Mouse (Mus musculus): ENCODE results near the gene 9130230L23Rik. TPM values are rescaled to one million over a fixed set of nuclear protein-coding genes. Genes with fewer than 3 reads are reported as not detected.
"Not testable (repeated sequence)": the region's sequence is repeated elsewhere in the genome, so short reads cannot be mapped to it uniquely, and the experiment has no call there.

Gene 9130230L23Rik
- polyA plus RNA-seq, 1 experiment from 2014 or later: not detected

- no peaks in the 10 kb centered on the region for H3K4me1 ChIP-seq (ENCODE audit: control insufficient read depth, insufficient read depth, low read length)
- H3K9ac ChIP-seq (ENCODE audit: low read length): no peak overlapping the region
- 84% methylated on average over 6 of the region's 6 CpGs for WGBS
- no peaks in the 10 kb centered on the region for H3K27me3 ChIP-seq (ENCODE audit: control insufficient read depth, insufficient read depth, low read length)
- no peak overlapping the region for H3K4me2 ChIP-seq (ENCODE audit: low read depth)
- H3K36me3 ChIP-seq (ENCODE audit: control insufficient read depth, insufficient read depth, low read length): no peaks in the 10 kb centered on the region
- H3K4me3 ChIP-seq (ENCODE audit: low read depth, low read length): no peak overlapping the region
- H3K9me3 ChIP-seq (ENCODE audit: control insufficient read depth, low read length): no peaks in the 10 kb centered on the region
- H3K27ac ChIP-seq (ENCODE audit: low read depth, low read length): no peak overlapping the region
- DNase-seq (ENCODE audit: low spot score): no peak
- ATAC-seq (ENCODE audit: insufficient read depth, low FRiP score, low TSS enrichment): no peak
Observed at GRCm38 (mm10) chr5:65994643-65995042, 9.4 kb downstream of the 9130230L23Rik start.

GRCm38 (mm10) chr5:65991191-65991590, 12.9 kb downstream of the 9130230L23Rik start:
- Histone ChIP-seq H3K27ac (ENCODE audit: low read depth, low read length) (no peak overlapping the region), H3K36me3 (ENCODE audit: control insufficient read depth, insufficient read depth, low read length) (no peaks in the 10 kb centered on the region), H3K4me2 (ENCODE audit: low read depth) (no peak overlapping the region), H3K4me1 (ENCODE audit: control insufficient read depth, insufficient read depth, low read length) (no peaks in the 10 kb centered on the region), H3K27me3 (ENCODE audit: control insufficient read depth, insufficient read depth, low read length) (no peaks in the 10 kb centered on the region), H3K9ac (ENCODE audit: low read length) (no peak overlapping the region), H3K9me3 (ENCODE audit: control insufficient read depth, low read length) (no peaks in the 10 kb centered on the region), H3K4me3 (ENCODE audit: low read depth, low read length) (no peak overlapping the region)
- DNase-seq (ENCODE audit: low spot score) (no peak), ATAC-seq (ENCODE audit: insufficient read depth, low FRiP score, low TSS enrichment) (no peak)
- 91% methylated on average over 2 of the region's 2 CpGs for WGBS

GRCm38 (mm10) chr5:65987004-65987403, 17.1 kb downstream of the 9130230L23Rik start:
- not testable (repeated sequence) for H3K36me3 ChIP-seq (ENCODE audit: control insufficient read depth, insufficient read depth, low read length); H3K27ac ChIP-seq (ENCODE audit: low read depth, low read length); H3K4me3 ChIP-seq (ENCODE audit: low read depth, low read length); H3K4me2 ChIP-seq (ENCODE audit: low read depth); H3K27me3 ChIP-seq (ENCODE audit: control insufficient read depth, insufficient read depth, low read length); H3K4me1 ChIP-seq (ENCODE audit: control insufficient read depth, insufficient read depth, low read length); DNase-seq (ENCODE audit: low spot score); H3K9ac ChIP-seq (ENCODE audit: low read length); ATAC-seq (ENCODE audit: insufficient read depth, low FRiP score, low TSS enrichment); H3K9me3 ChIP-seq (ENCODE audit: control insufficient read depth, low read length)
- 73% methylated on average over 3 of the region's 3 CpGs for WGBS

GRCm38 (mm10) chr5:65986426-65986825, 17.7 kb downstream of the 9130230L23Rik start:
- Histone ChIP-seq H3K27me3 (ENCODE audit: control insufficient read depth, insufficient read depth, low read length) (no peaks in the 10 kb centered on the region), H3K4me3 (ENCODE audit: low read depth, low read length) (no peak overlapping the region), H3K4me1 (ENCODE audit: control insufficient read depth, insufficient read depth, low read length) (no peaks in the 10 kb centered on the region), H3K27ac (ENCODE audit: low read depth, low read length) (no peak overlapping the region), H3K9ac (ENCODE audit: low read length) (no peak overlapping the region), H3K9me3 (ENCODE audit: control insufficient read depth, low read length) (no peaks in the 10 kb centered on the region), H3K4me2 (ENCODE audit: low read depth) (no peak overlapping the region), H3K36me3 (ENCODE audit: control insufficient read depth, insufficient read depth, low read length) (no peaks in the 10 kb centered on the region)
- ATAC-seq (ENCODE audit: insufficient read depth, low FRiP score, low TSS enrichment): no peak
- DNase-seq (ENCODE audit: low spot score): no peak
- WGBS: 93% methylated on average over 5 of the region's 5 CpGs

GRCm38 (mm10) chr5:65975731-65976130, 28.4 kb downstream of the 9130230L23Rik start:
- Histone ChIP-seq H3K27me3 (ENCODE audit: control insufficient read depth, insufficient read depth, low read length) (no peaks in the 10 kb centered on the region), H3K9ac (ENCODE audit: low read length) (no peak overlapping the region), H3K9me3 (ENCODE audit: control insufficient read depth, low read length) (no peaks in the 10 kb centered on the region), H3K4me1 (ENCODE audit: control insufficient read depth, insufficient read depth, low read length) (no peaks in the 10 kb centered on the region), H3K36me3 (ENCODE audit: control insufficient read depth, insufficient read depth, low read length) (no peaks in the 10 kb centered on the region), H3K27ac (ENCODE audit: low read depth, low read length) (no peak overlapping the region), H3K4me2 (ENCODE audit: low read depth) (no peak overlapping the region), H3K4me3 (ENCODE audit: low read depth, low read length) (no peak overlapping the region)
- ATAC-seq (ENCODE audit: insufficient read depth, low FRiP score, low TSS enrichment) (no peak), DNase-seq (ENCODE audit: low spot score) (no peak)
- WGBS: 89% methylated on average over 13 of the region's 13 CpGs

GRCm38 (mm10) chr5:65973189-65973588, 30.9 kb downstream of the 9130230L23Rik start:
- no peak for DNase-seq (ENCODE audit: low spot score)
- Histone ChIP-seq H3K9me3 (ENCODE audit: control insufficient read depth, low read length) (no peaks in the 10 kb centered on the region), H3K27me3 (ENCODE audit: control insufficient read depth, insufficient read depth, low read length) (no peaks in the 10 kb centered on the region), H3K9ac (ENCODE audit: low read length) (no peak overlapping the region), H3K27ac (ENCODE audit: low read depth, low read length) (no peak overlapping the region), H3K36me3 (ENCODE audit: control insufficient read depth, insufficient read depth, low read length) (no peaks in the 10 kb centered on the region), H3K4me2 (ENCODE audit: low read depth) (no peak overlapping the region), H3K4me3 (ENCODE audit: low read depth, low read length) (no peak overlapping the region), H3K4me1 (ENCODE audit: control insufficient read depth, insufficient read depth, low read length) (no peaks in the 10 kb centered on the region)
- 73% methylated on average over 2 of the region's 2 CpGs for WGBS
- no peak for ATAC-seq (ENCODE audit: insufficient read depth, low FRiP score, low TSS enrichment)

- no peak overlapping the region for H3K27ac ChIP-seq (ENCODE audit: low read depth, low read length)
- no peak overlapping the region for H3K9ac ChIP-seq (ENCODE audit: low read length)
- H3K27me3 ChIP-seq (ENCODE audit: control insufficient read depth, insufficient read depth, low read length): no peaks in the 10 kb centered on the region
- DNase-seq (ENCODE audit: low spot score) (no peak), ATAC-seq (ENCODE audit: insufficient read depth, low FRiP score, low TSS enrichment) (no peak)
- no peaks in the 10 kb centered on the region for H3K9me3 ChIP-seq (ENCODE audit: control insufficient read depth, low read length)
- H3K36me3 ChIP-seq (ENCODE audit: control insufficient read depth, insufficient read depth, low read length): no peaks in the 10 kb centered on the region
- no peak overlapping the region for H3K4me2 ChIP-seq (ENCODE audit: low read depth)
- H3K4me3 ChIP-seq (ENCODE audit: low read depth, low read length): no peak overlapping the region
- WGBS: 98% methylated on average over 3 of the region's 3 CpGs
- H3K4me1 ChIP-seq (ENCODE audit: control insufficient read depth, insufficient read depth, low read length): no peaks in the 10 kb centered on the region
Observed at GRCm38 (mm10) chr5:65968004-65968403, 36.1 kb downstream of the 9130230L23Rik start.

- DNase-seq (ENCODE audit: low spot score): no peak
- no peaks in the 10 kb centered on the region for H3K9me3 ChIP-seq (ENCODE audit: control insufficient read depth, low read length)
- no peak overlapping the region for H3K9ac ChIP-seq (ENCODE audit: low read length)
- no peak overlapping the region for H3K27ac ChIP-seq (ENCODE audit: low read depth, low read length)
- no peak overlapping the region for H3K4me3 ChIP-seq (ENCODE audit: low read depth, low read length)
- H3K4me2 ChIP-seq (ENCODE audit: low read depth): no peak overlapping the region
- H3K36me3 ChIP-seq (ENCODE audit: control insufficient read depth, insufficient read depth, low read length): no peaks in the 10 kb centered on the region
- 57% methylated on average over 12 of the region's 12 CpGs for WGBS
- no peak for ATAC-seq (ENCODE audit: insufficient read depth, low FRiP score, low TSS enrichment)
- no peaks in the 10 kb centered on the region for H3K4me1 ChIP-seq (ENCODE audit: control insufficient read depth, insufficient read depth, low read length)
- H3K27me3 ChIP-seq (ENCODE audit: control insufficient read depth, insufficient read depth, low read length): no peaks in the 10 kb centered on the region
Observed at GRCm38 (mm10) chr5:65967091-65967490, 37.0 kb downstream of the 9130230L23Rik start.

GRCm38 (mm10) chr5:65965771-65966279, 38.3 kb downstream of the 9130230L23Rik start:
- Histone ChIP-seq H3K9me3 (ENCODE audit: control insufficient read depth, low read length) (no peaks in the 10 kb centered on the region), H3K27me3 (ENCODE audit: control insufficient read depth, insufficient read depth, low read length) (no peaks in the 10 kb centered on the region), H3K36me3 (ENCODE audit: control insufficient read depth, insufficient read depth, low read length) (no peaks in the 10 kb centered on the region), H3K4me1 (ENCODE audit: control insufficient read depth, insufficient read depth, low read length) (no peaks in the 10 kb centered on the region), H3K4me2 (ENCODE audit: low read depth) (no peak overlapping the region), H3K27ac (ENCODE audit: low read depth, low read length) (no peak overlapping the region), H3K4me3 (ENCODE audit: low read depth, low read length) (no peak overlapping the region), H3K9ac (ENCODE audit: low read length) (no peak overlapping the region)
- ATAC-seq (ENCODE audit: insufficient read depth, low FRiP score, low TSS enrichment): no peak
- DNase-seq (ENCODE audit: low spot score): no peak
- 68% methylated on average over 7 of the region's 7 CpGs for WGBS

Data from neural tube, embryonic 11.5 days (tissue).